Mouse (Mus musculus): ENCODE measurements at regions not wholly inside any gene's neighbourhood (a gene's known extent, or its start where the extent isn't known, plus 50 kb on each side); places are given as distances from the start of the nearest gene placed in this dataset.

DNA sequence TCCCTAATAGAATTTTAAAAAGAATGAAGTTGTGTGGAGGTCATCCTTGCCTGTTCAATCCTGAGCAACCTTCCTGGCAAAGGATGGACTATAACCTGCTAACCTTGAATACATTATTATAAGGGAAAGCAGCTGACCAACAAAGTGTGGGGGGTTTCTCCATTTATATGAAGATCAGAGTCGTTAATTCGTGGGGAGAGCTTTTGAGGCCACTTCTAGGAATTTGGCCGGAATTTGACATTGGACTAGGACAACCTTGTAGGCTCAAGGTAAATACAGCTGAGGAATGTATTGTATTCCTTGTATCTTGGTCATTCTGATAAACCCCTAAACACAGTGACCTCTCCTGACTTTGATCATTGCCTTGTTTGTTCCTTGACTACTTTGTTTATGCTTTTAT lies 56.9 kb downstream of the Klf4 start:
- no peak for DNase-seq

DNA sequence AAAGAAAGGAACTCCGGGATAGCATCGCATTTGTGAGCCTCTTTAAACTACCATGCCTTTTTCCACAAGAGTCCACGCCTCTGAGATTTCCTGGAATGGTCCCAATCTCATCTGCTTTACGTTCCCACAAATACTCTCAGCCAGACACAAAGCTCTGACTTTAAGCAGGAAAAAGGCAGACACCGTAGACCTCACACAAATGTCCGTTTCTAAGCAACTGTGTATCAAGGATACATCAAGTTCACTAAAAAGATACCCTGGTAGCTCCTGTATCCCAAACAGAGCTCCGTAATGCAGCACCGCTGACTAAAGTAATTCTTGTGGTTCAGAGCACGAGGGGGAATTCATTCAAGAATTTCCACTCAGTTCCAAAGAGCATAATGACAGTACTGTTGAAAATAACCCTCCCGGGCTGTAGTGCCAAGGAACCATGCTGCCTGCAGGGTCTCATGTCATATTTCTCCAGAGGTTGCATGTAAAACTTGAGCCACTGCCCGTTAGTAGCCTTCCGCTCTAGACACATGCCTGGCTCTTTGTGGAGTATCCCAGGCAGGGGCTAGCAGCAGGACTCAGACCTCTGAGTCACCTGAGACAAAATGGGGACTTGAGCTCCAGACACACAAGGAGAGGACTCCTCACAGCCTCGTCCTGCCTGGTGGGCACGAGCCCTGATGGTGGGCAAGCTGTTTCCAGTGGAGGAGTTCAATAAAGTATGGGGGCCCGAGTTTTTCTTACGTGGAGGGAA lies 58.0 kb downstream of the Klf4 start:
- no peak for DNase-seq

DNA sequence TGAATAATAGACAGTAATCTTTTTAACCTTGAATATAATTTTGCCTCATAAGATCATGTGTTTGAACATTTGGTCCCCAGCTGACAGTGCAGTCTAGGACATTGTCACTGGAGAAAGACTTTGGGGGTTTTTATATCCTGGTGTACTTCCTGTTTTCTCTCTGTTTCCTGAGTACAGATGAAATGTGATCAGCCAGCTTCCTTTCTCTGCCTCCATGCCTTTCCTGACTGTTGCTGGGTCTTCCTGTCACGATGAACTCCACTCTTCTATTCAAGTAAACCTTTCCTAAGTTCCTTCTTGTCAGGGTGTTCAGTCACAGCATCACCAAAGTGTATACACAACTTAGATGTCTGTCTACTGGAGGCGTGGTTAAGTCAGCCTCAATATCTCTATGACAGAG lies 59.6 kb downstream of the Klf4 start:
- DNase-seq = no peak

DNA sequence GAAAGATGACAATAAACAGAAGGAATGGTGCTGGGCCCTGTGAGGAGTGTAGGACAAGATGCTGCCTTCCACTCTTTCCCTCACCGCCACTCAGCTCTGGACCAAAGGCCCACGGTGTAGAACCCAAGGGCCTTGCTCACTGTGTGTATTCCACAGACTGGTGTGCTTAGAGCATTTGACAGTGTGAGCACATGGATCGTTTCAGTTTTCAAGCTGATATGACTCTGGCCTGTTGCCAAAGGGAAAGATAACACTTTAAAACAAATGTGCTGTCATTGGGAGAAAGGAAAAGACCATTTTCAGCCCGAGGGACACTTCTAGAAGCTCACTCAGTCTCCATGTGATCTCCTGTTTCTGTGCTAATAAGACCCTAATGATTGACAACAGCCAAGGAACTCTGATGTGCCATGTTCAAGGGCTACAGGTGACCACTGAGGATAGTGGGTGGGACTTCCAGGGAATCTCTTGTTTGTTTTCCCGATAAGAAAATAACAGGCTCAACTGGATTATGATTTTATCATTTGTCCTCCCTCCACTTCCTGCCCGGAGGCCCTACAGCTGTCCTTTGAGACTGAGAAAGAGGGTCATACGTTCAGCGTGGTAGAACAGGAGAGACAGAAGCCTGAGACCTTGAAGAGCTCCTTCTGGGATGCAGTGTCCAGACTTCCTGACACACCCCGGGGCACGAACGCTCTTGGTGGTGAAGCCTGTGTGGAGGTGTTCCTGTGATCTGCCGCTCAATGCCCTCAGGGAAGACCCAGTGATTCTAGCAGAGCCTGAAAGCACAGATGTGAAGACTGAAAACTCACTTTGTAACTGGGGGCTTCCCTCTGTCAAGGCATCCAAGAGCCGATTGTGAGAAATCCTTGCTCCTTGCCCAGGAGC lies 61.2 kb downstream of the Klf4 start:
- peak; percentile 18 for DNase-seq

DNA sequence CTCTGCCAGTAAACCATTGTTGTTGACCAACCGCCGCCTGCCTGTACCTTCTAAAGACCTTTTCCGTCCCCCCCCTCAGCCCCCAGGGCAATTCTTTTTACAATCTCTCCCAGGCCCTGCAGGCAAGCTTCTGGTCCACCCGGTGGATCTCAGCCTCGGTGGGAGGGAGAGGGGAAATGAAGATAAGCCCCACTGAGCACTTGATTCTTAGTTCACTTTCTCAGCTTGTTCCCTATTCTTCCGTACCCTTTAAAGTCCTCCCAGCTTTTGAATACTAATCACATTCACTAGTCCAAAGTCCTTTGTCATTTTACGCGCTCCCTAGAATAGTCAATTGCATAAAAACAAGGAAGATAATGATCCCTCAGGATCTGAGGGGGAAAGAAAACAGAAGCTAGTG lies 68.1 kb downstream of the Klf4 start:
- no peak for DNase-seq

DNA sequence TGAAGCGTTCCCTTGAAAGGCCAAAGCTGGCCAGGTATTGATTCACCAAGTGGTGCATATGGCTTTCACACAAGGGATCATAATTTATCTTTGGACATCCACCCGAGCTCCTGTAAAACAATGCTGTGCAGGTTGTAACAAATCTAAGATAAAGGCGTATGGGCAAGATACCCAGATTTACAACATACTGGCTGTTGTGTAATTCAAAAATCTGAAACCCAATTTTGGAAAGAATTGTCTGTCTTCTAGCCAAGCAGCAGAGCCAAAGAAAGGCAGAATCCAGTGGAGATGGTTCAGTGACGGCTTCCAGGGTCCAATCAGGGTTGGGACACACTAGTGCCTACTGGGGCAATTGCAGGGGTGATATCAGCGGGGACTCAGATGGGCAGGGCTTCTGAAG lies 70.3 kb downstream of the Klf4 start:
- no peak for DNase-seq

DNA sequence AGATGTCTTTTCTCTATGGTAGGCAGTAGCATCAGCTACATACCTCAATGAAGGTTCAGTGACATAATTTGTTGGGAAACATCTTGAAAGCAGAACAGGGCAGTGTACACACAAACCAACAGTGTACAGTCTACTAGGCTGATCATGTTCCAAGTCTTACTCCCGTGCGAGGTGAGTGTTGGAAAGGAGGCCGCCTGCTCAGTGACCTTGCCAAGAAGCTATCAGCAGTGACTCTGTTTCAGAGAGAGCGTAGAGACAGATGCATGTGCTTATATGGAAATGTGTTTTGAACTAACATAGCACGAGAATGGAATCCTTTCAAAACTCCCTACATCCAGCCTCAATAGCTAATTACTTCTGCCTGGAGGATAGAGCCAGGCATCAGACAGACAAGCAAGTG lies 78.4 kb downstream of the Klf4 start:
- no peak for DNase-seq

DNA sequence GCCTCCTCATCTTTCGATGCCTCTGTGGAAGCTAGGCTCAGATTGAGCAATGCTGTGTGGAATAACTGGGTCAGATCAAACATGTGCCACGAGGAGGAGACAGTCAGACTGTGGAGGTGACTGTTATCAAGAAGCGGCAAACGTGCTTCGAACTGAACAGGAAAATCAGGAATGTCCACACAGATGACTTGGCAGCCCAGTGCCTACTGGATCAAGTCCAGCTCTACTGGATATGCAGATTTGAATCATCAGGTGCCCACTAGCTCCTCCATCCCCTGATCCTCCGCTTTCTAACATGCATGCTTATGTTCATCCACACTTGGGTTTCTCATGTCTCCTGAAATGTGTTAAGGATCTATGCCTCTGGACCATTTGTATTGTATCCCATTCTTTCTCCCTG lies 79.7 kb downstream of the Klf4 start:
- DNase-seq = no peak

DNA sequence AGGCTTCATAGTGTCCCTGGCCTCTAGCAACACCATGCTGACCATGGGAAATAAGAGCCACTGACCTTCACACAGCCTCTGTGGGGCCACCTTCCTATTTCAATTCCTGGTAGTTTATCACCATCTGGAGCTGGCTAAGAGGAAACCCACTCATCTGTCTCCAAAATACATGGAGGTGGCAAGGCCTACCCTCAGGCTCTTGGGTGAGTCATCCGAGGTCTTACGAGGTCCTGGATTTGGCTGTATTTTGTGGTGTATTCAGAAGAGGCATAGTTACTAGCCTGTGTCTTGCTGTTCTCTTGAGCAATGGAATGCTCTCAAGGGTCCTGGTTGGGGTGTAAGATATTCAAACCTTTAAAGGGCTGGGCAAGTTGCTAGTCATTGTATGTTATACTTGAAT lies 80.6 kb downstream of the Klf4 start:
- no peak for DNase-seq

DNA sequence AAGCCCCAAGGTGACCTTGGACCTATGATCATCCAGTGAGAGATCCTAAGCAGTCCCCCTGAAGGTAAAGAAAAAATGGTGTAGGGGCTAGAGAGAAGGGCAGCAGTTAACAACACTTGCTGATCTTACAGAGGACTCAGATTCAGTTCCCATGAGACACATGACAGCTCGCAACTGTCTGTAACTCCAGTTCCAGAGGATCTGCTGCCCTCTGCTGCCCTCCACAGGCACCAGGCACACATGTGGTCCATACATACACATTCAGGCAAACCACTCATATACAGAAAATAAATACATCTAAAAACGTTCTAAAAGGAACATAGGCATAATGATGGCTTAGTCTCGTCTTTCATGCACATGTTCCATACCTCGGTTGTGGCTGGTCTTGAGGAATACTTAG lies 81.2 kb downstream of the Klf4 start:
- no peak for DNase-seq

DNA sequence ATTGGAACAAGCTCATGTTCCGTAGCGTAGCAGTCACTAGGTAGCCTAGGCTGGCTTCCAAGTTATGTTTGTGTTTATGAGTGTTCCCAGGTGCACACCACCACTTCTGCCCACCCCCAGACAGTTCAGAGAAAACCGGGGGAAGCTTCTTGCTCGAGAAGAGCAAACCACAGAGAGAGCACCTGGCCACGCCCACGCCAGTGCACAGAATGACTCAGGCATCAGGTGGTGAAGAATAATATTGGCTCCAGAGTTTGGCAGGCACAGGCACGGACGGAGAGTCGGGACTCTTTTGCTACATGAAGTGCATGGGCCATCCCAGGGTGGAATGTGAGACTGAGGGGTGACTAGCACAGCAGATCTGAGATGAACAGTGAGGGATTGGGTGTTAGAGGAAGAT lies 88.8 kb downstream of the Klf4 start:
- DNase-seq = no peak

DNA sequence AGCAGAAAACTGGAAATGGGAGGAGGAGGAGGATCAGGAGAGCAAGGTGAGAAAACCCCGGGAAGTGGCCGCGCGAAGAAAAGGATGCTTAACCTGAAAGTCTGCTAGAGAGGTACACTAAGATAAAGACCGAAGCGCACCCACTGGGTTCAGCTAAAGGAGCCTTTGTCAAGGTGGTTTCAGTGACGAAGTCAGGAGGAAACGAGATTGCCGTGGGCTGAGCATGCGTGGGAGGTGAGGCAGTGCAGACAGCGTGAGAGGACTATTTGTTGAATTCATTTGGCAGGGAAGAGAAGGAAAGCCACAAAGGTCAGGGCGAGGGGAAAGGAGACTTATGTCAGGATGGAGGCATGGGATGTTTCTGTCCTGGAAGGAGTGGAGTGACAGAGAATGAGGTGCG lies 90.2 kb downstream of the Klf4 start:
- no peak for DNase-seq

Data from lung, postnatal 10 days (tissue).